Mouse (Mus musculus) CH12.LX (cell line): Measurements from ENCODE around the gene Cfap97d1.

Experiments
- BHLHE40 ChIP-seq: IDR thresholded peaks from 2 replicates; pipeline ENCODE4 v1.6.1; 2011; ENCODE audit warnings: mild to moderate bottlenecking, low read depth, low read length, improper control_type of control experiment
- CHD1 ChIP-seq: IDR thresholded peaks from 2 replicates; pipeline ENCODE4 v1.6.1; 2012; ENCODE audit warnings: low read depth, low read length, improper control_type of control experiment, inconsistent platforms
- CHD2 ChIP-seq: IDR thresholded peaks from 2 replicates; pipeline ENCODE4 v1.6.1; 2011; ENCODE audit warnings: low read length, improper control_type of control experiment
- CTCF ChIP-seq, 2 experiments: IDR thresholded peaks in 1 of 2; conservative IDR thresholded peaks in 1 of 2; 2 replicates each; pipeline ENCODE4 v1.5.1; 2011 to 2012; ENCODE audit warnings: low read depth in 2 of 2, low read length in 2 of 2, improper control_type of control experiment in 1 of 2, inconsistent platforms in 1 of 2, mild to moderate bottlenecking in 1 of 2, moderate library complexity in 1 of 2
- POLR2A ChIP-seq: IDR thresholded peaks from 2 replicates; pipeline ENCODE4 v1.6.1; 2011; ENCODE audit warnings: low read depth, mild to moderate bottlenecking, improper control_type of control experiment, low read length
- RCOR1 ChIP-seq: conservative IDR thresholded peaks from 2 replicates; pipeline ENCODE4 v1.6.1; 2012; ENCODE audit warnings: low read depth, mild to moderate bottlenecking, inconsistent platforms, low read length, improper control_type of control experiment
- SIN3A ChIP-seq: IDR thresholded peaks from 2 replicates; pipeline ENCODE4 v1.6.1; 2012; ENCODE audit warnings: low read length, improper control_type of control experiment, inconsistent platforms

DNA sequence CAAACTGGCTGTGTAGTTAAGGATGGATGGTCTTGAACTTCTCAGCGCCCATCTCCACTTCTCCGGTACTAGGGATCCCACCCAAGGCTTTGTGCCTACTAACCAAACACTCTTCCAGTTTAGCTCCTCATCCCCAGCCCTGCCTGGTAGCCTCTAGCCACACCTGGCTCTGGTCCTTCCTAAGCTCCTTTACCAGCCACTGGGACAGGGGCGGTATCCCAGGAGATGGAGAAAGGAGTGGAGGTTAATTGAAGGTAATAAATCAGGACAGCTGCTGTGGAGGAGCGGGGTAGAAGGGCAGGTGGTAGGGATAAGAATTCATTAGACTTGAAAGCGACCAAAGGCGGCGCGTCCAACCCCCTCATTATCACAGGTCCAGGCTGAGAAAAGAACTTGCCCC is 19.4 kb upstream of the Cfap97d1 start:
- TF ChIP-seq CHD2 (no peak), CTCF (conservative IDR thresholded peaks at IDR 0.05 in 1 of 2, IDR thresholded peaks at IDR 0.05 in 1 of 2; ENCODE audit: low read depth in 2 of 2, low read length in 2 of 2) (no peak), CHD1 (no peak), BHLHE40 (no peak), POLR2A (no peak), RCOR1 (no peak), SIN3A (no peak)
